Mouse (Mus musculus): ENCODE results near the gene Usp54. TPM values are rescaled to one million over a fixed set of nuclear protein-coding genes. Genes with fewer than 3 reads are reported as not detected.

The Usp54 gene
- polyA plus RNA-seq, 1 experiment from 2014 or later: 11.2 TPM

GRCm38 (mm10) chr14:20546415-20546814 lies 94.4 kb downstream of the Usp54 start, which contains the start of gene Ppp3cb:
Gene Ppp3cb (minus strand): TSS chr14:20546573.
- ATAC-seq (ENCODE audit: low FRiP score, low read depth): peak; percentile 95
- Histone ChIP-seq H3K36me3 (peaks cover 28% of the 10 kb centered on the region), H3K27me3 (no peaks in the 10 kb centered on the region), H3K4me2 (peak within 1 kb of the TSS; percentile 66), H3K4me3 (peak within 1 kb of the TSS; percentile 97), H3K4me1 (replicated peaks) (peaks cover 23% of the 10 kb centered on the region), H3K27ac (replicated peaks) (peak within 1 kb of the TSS; percentile 98), H3K9ac (peak within 1 kb of the TSS; percentile 95), H3K9me3 (no peaks in the 10 kb centered on the region)
- under 1% methylated on average over 24 of the region's 29 CpGs for WGBS

- Histone ChIP-seq H3K4me2 (peak overlapping the region; percentile 66), H3K27ac (replicated peaks) (peak overlapping the region; percentile 98), H3K36me3 (peaks cover 23% of the 10 kb centered on the region), H3K4me1 (replicated peaks) (peaks cover 23% of the 10 kb centered on the region), H3K27me3 (no peaks in the 10 kb centered on the region), H3K9me3 (no peaks in the 10 kb centered on the region), H3K4me3 (peak overlapping the region; percentile 97), H3K9ac (peak overlapping the region; percentile 95)
- under 1% methylated on average over 60 of the region's 67 CpGs for WGBS
- ATAC-seq (ENCODE audit: low FRiP score, low read depth): peak; percentile 95
Observed at GRCm38 (mm10) chr14:20545529-20546331, 95.1 kb downstream of the Usp54 start.

GRCm38 (mm10) chr14:20544467-20545411 lies 96.1 kb downstream of the Usp54 start:
- WGBS: 69% methylated on average over 7 of the region's 7 CpGs
- Histone ChIP-seq H3K4me3 (peak overlapping the region; percentile 97), H3K27ac (replicated peaks) (no peak overlapping the region), H3K9me3 (no peaks in the 10 kb centered on the region), H3K4me2 (peak overlapping the region; percentile 66), H3K9ac (peak overlapping the region; percentile 17; the same call in 1 of the 2 replicates), H3K36me3 (peaks cover 13% of the 10 kb centered on the region), H3K27me3 (no peaks in the 10 kb centered on the region), H3K4me1 (replicated peaks) (peaks cover 23% of the 10 kb centered on the region)
- no peak for ATAC-seq (ENCODE audit: low FRiP score, low read depth)

- Histone ChIP-seq H3K9me3 (no peaks in the 10 kb centered on the region), H3K4me3 (no peak overlapping the region), H3K4me1 (replicated peaks) (no peaks in the 10 kb centered on the region), H3K4me2 (no peak overlapping the region), H3K9ac (no peak overlapping the region), H3K27ac (replicated peaks) (no peak overlapping the region), H3K27me3 (no peaks in the 10 kb centered on the region), H3K36me3 (no peaks in the 10 kb centered on the region)
- no peak for ATAC-seq (ENCODE audit: low FRiP score, low read depth)
- WGBS: 95% methylated on average over 4 of the region's 4 CpGs
Observed at GRCm38 (mm10) chr14:20529643-20530042, 111.2 kb downstream of the Usp54 start.

- no peaks in the 10 kb centered on the region for H3K4me1 ChIP-seq (replicated peaks)
- no peak for ATAC-seq (ENCODE audit: low FRiP score, low read depth)
- H3K9ac ChIP-seq: no peak overlapping the region
- H3K9me3 ChIP-seq: no peaks in the 10 kb centered on the region
- no peak overlapping the region for H3K4me3 ChIP-seq
- H3K27me3 ChIP-seq: no peaks in the 10 kb centered on the region
- peaks cover 34% of the 10 kb centered on the region for H3K36me3 ChIP-seq
- no peak overlapping the region for H3K27ac ChIP-seq (replicated peaks)
- no peak overlapping the region for H3K4me2 ChIP-seq
- 94% methylated on average over 2 of the region's 2 CpGs for WGBS
Observed at GRCm38 (mm10) chr14:20520179-20520578, 120.7 kb downstream of the Usp54 start.

- no peaks in the 10 kb centered on the region for H3K9me3 ChIP-seq
- H3K27me3 ChIP-seq: no peaks in the 10 kb centered on the region
- no peak overlapping the region for H3K4me2 ChIP-seq
- H3K9ac ChIP-seq: no peak overlapping the region
- H3K4me1 ChIP-seq (replicated peaks): no peaks in the 10 kb centered on the region
- WGBS: 71% methylated on average over 2 of the region's 2 CpGs
- no peak overlapping the region for H3K27ac ChIP-seq (replicated peaks)
- peaks cover 9% of the 10 kb centered on the region; the same call in 1 of the 2 replicates for H3K36me3 ChIP-seq
- H3K4me3 ChIP-seq: no peak overlapping the region
- no peak for ATAC-seq (ENCODE audit: low FRiP score, low read depth)
Observed at GRCm38 (mm10) chr14:20508424-20508823, 132.4 kb downstream of the Usp54 start.

GRCm38 (mm10) chr14:20502966-20503365 lies 137.9 kb downstream of the Usp54 start:
- Histone ChIP-seq H3K9ac (no peak overlapping the region), H3K27me3 (no peaks in the 10 kb centered on the region), H3K9me3 (no peaks in the 10 kb centered on the region), H3K4me3 (no peak overlapping the region), H3K4me2 (no peak overlapping the region), H3K27ac (replicated peaks) (no peak overlapping the region), H3K36me3 (peaks cover 11% of the 10 kb centered on the region), H3K4me1 (replicated peaks) (no peaks in the 10 kb centered on the region)
- 96% methylated on average over 10 of the region's 10 CpGs for WGBS
- ATAC-seq (ENCODE audit: low FRiP score, low read depth): no peak

- ATAC-seq (ENCODE audit: low FRiP score, low read depth): no peak
- Histone ChIP-seq H3K36me3 (peaks cover 31% of the 10 kb centered on the region), H3K27me3 (no peaks in the 10 kb centered on the region), H3K9ac (no peak overlapping the region), H3K27ac (replicated peaks) (no peak overlapping the region), H3K4me2 (no peak overlapping the region), H3K4me3 (no peak overlapping the region), H3K4me1 (replicated peaks) (no peaks in the 10 kb centered on the region), H3K9me3 (no peaks in the 10 kb centered on the region)
- 90% methylated on average over 3 of the region's 3 CpGs for WGBS
Observed at GRCm38 (mm10) chr14:20499982-20500381, 140.9 kb downstream of the Usp54 start.

Small RNAs within 50 kb of the gene (microRNA-seq; reads per million reads assigned to microRNA genes)
- 0.87 reads per million for gene Mir6946

Other genes with a start within 250 kb of the Usp54 start
- gene Mrps16, start 247.4 kb downstream of the Usp54 start, polyA plus RNA-seq (2015; fragmentation: Nextera tagmentation; extraction: Ambion mirVana): 65.4 and 67.4 TPM in 2 replicates
- 1.1 and 1.5 TPM in 2 replicates for gene Cfap70, start 188.8 kb downstream of the Usp54 start, polyA plus RNA-seq (2015; fragmentation: Nextera tagmentation; extraction: Ambion mirVana)
- 15.8 and 20.6 TPM in 2 replicates for gene Anxa7, start 160.9 kb downstream of the Usp54 start, polyA plus RNA-seq (2015; fragmentation: Nextera tagmentation; extraction: Ambion mirVana)
- 0.39 and 0.67 TPM in 2 replicates for gene Mss51, start 144.2 kb downstream of the Usp54 start, polyA plus RNA-seq (2015; fragmentation: Nextera tagmentation; extraction: Ambion mirVana)
- 86.6 and 90.7 TPM in 2 replicates for gene Ppp3cb, start 94.5 kb downstream of the Usp54 start, polyA plus RNA-seq (2015; fragmentation: Nextera tagmentation; extraction: Ambion mirVana)
- gene Myoz1, start 15.5 kb upstream of the Usp54 start, polyA plus RNA-seq (2015; fragmentation: Nextera tagmentation; extraction: Ambion mirVana): 0.25 TPM in 1 of 2 replicates, not detected in the other
- gene Synpo2l, start 27.3 kb upstream of the Usp54 start, polyA plus RNA-seq (2015; fragmentation: Nextera tagmentation; extraction: Ambion mirVana): 0.13 and 0.14 TPM in 2 replicates
- 89.5 and 101 TPM in 2 replicates for gene Sec24c, start 33.2 kb upstream of the Usp54 start, polyA plus RNA-seq (2015; fragmentation: Nextera tagmentation; extraction: Ambion mirVana)
- gene Fut11, start 53.9 kb upstream of the Usp54 start, polyA plus RNA-seq (2015; fragmentation: Nextera tagmentation; extraction: Ambion mirVana): 29.8 and 30.4 TPM in 2 replicates
- gene Chchd1, start 61.9 kb upstream of the Usp54 start, polyA plus RNA-seq (2015; fragmentation: Nextera tagmentation; extraction: Ambion mirVana): 172 and 184 TPM in 2 replicates
- gene Zswim8, start 66.5 kb upstream of the Usp54 start, polyA plus RNA-seq (2015; fragmentation: Nextera tagmentation; extraction: Ambion mirVana): 45.1 and 46.9 TPM in 2 replicates
- gene Ndst2, start 93.5 kb upstream of the Usp54 start, polyA plus RNA-seq (2015; fragmentation: Nextera tagmentation; extraction: Ambion mirVana): 18.6 and 19.9 TPM in 2 replicates
- gene Camk2g, start 153.0 kb upstream of the Usp54 start, polyA plus RNA-seq (2015; fragmentation: Nextera tagmentation; extraction: Ambion mirVana): 161 and 183 TPM in 2 replicates
- 0.21 and 0.26 TPM in 2 replicates for gene Plau, start 195.6 kb upstream of the Usp54 start, polyA plus RNA-seq (2015; fragmentation: Nextera tagmentation; extraction: Ambion mirVana)